Mouse (Mus musculus): ENCODE results near the gene Mrpl4. TPM values are rescaled to one million over a fixed set of nuclear protein-coding genes. Genes with fewer than 3 reads are reported as not detected.
"Not testable (repeated sequence)": the region's sequence is repeated elsewhere in the genome, so short reads cannot be mapped to it uniquely, and the experiment has no call there.

Gene Mrpl4
- polyA plus RNA-seq, 1 experiment from 2014 or later: 156 TPM

- 4% methylated on average over 30 of the region's 31 CpGs for WGBS
- H3K9ac ChIP-seq (ENCODE audit: low read length): peak overlapping the region; percentile 59
- peaks cover 67% of the 10 kb centered on the region for H3K27me3 ChIP-seq (ENCODE audit: control insufficient read depth, insufficient read depth, low read depth, low read length)
Measured at GRCm38 (mm10) chr9:21037481-21037891, 34.9 kb downstream of the Mrpl4 start.

GRCm38 (mm10) chr9:21039779-21040178, 37.2 kb downstream of the Mrpl4 start:
- H3K9me3 ChIP-seq (ENCODE audit: control insufficient read depth, low read length): no peaks in the 10 kb centered on the region
- no peak for ATAC-seq (ENCODE audit: low read depth)
- peaks cover 15% of the 10 kb centered on the region for H3K4me1 ChIP-seq (replicated peaks; ENCODE audit: control insufficient read depth, insufficient read depth, low read length)
- no peak overlapping the region for H3K4me2 ChIP-seq (ENCODE audit: low read depth, low read length)
- H3K27me3 ChIP-seq (ENCODE audit: control insufficient read depth, insufficient read depth, low read depth, low read length): peaks cover 46% of the 10 kb centered on the region
- 65% methylated on average over 3 of the region's 3 CpGs for WGBS
- H3K9ac ChIP-seq (ENCODE audit: low read length): no peak overlapping the region
- H3K27ac ChIP-seq (ENCODE audit: low read length): no peak overlapping the region
- no peak overlapping the region for H3K4me3 ChIP-seq (ENCODE audit: low read length)
- H3K36me3 ChIP-seq (ENCODE audit: control insufficient read depth, insufficient read depth, low read length): no peaks in the 10 kb centered on the region

More at GRCm38 (mm10) chr9:21037481-21037891, 34.9 kb downstream of the Mrpl4 start:
- peak overlapping the region; percentile 48 for H3K4me3 ChIP-seq (ENCODE audit: low read length)
- peak overlapping the region; percentile 22; the same call in 1 of the 2 replicates for H3K27ac ChIP-seq (ENCODE audit: low read length)
- peak overlapping the region; percentile 71 for H3K4me2 ChIP-seq (ENCODE audit: low read depth, low read length)
- no peaks in the 10 kb centered on the region for H3K36me3 ChIP-seq (ENCODE audit: control insufficient read depth, insufficient read depth, low read length)
- ATAC-seq (ENCODE audit: low read depth): peak; percentile 70
- peaks cover 24% of the 10 kb centered on the region for H3K4me1 ChIP-seq (replicated peaks; ENCODE audit: control insufficient read depth, insufficient read depth, low read length)
- no peaks in the 10 kb centered on the region for H3K9me3 ChIP-seq (ENCODE audit: control insufficient read depth, low read length)

- Histone ChIP-seq H3K4me1 (replicated peaks; ENCODE audit: control insufficient read depth, insufficient read depth, low read length) (peaks cover 13% of the 10 kb centered on the region), H3K4me3 (ENCODE audit: low read length) (no peak overlapping the region)
Measured at GRCm38 (mm10) chr9:21041308-21041707, 38.8 kb downstream of the Mrpl4 start.

GRCm38 (mm10) chr9:21043563-21043962, 41.0 kb downstream of the Mrpl4 start:
- Histone ChIP-seq H3K4me3 (ENCODE audit: low read length) (no peak overlapping the region), H3K9ac (ENCODE audit: low read length) (no peak overlapping the region), H3K27ac (ENCODE audit: low read length) (no peak overlapping the region), H3K9me3 (ENCODE audit: control insufficient read depth, low read length) (no peaks in the 10 kb centered on the region), H3K27me3 (ENCODE audit: control insufficient read depth, insufficient read depth, low read depth, low read length) (peaks cover 8% of the 10 kb centered on the region), H3K4me2 (ENCODE audit: low read depth, low read length) (no peak overlapping the region), H3K4me1 (replicated peaks; ENCODE audit: control insufficient read depth, insufficient read depth, low read length) (no peaks in the 10 kb centered on the region), H3K36me3 (ENCODE audit: control insufficient read depth, insufficient read depth, low read length) (no peaks in the 10 kb centered on the region)
- WGBS: 77% methylated on average over 4 of the region's 4 CpGs
- ATAC-seq (ENCODE audit: low read depth): no peak

More at GRCm38 (mm10) chr9:21041308-21041707, 38.8 kb downstream of the Mrpl4 start:
- H3K27me3 ChIP-seq (ENCODE audit: control insufficient read depth, insufficient read depth, low read depth, low read length): peaks cover 31% of the 10 kb centered on the region
- H3K4me2 ChIP-seq (ENCODE audit: low read depth, low read length): no peak overlapping the region
- H3K27ac ChIP-seq (ENCODE audit: low read length): no peak overlapping the region
- H3K9ac ChIP-seq (ENCODE audit: low read length): no peak overlapping the region
- H3K9me3 ChIP-seq (ENCODE audit: control insufficient read depth, low read length): no peaks in the 10 kb centered on the region
- WGBS: 37% methylated on average over 4 of the region's 4 CpGs
- H3K36me3 ChIP-seq (ENCODE audit: control insufficient read depth, insufficient read depth, low read length): no peaks in the 10 kb centered on the region
- no peak for ATAC-seq (ENCODE audit: low read depth)

GRCm38 (mm10) chr9:21044785-21045184, 42.2 kb downstream of the Mrpl4 start:
- WGBS: 36% methylated on average over 1 of the region's 1 CpGs
- not testable (repeated sequence) for H3K4me2 ChIP-seq (ENCODE audit: low read depth, low read length); H3K9ac ChIP-seq (ENCODE audit: low read length); H3K4me3 ChIP-seq (ENCODE audit: low read length); H3K9me3 ChIP-seq (ENCODE audit: control insufficient read depth, low read length); ATAC-seq (ENCODE audit: low read depth); H3K4me1 ChIP-seq (replicated peaks; ENCODE audit: control insufficient read depth, insufficient read depth, low read length); H3K27ac ChIP-seq (ENCODE audit: low read length); H3K36me3 ChIP-seq (ENCODE audit: control insufficient read depth, insufficient read depth, low read length); H3K27me3 ChIP-seq (ENCODE audit: control insufficient read depth, insufficient read depth, low read depth, low read length)

- H3K4me3 ChIP-seq (ENCODE audit: low read length): no peak overlapping the region
- no peaks in the 10 kb centered on the region for H3K36me3 ChIP-seq (ENCODE audit: control insufficient read depth, insufficient read depth, low read length)
- peaks cover 2% of the 10 kb centered on the region; the same call in 1 of the 2 replicates for H3K27me3 ChIP-seq (ENCODE audit: control insufficient read depth, insufficient read depth, low read depth, low read length)
- H3K4me2 ChIP-seq (ENCODE audit: low read depth, low read length): no peak overlapping the region
- H3K9me3 ChIP-seq (ENCODE audit: control insufficient read depth, low read length): no peaks in the 10 kb centered on the region
- no peak overlapping the region for H3K9ac ChIP-seq (ENCODE audit: low read length)
- WGBS: 66% methylated on average over 3 of the region's 3 CpGs
- H3K4me1 ChIP-seq (replicated peaks; ENCODE audit: control insufficient read depth, insufficient read depth, low read length): no peaks in the 10 kb centered on the region
- no peak for ATAC-seq (ENCODE audit: low read depth)
- no peak overlapping the region for H3K27ac ChIP-seq (ENCODE audit: low read length)
Measured at GRCm38 (mm10) chr9:21045235-21045634, 42.7 kb downstream of the Mrpl4 start.

- Histone ChIP-seq H3K27ac (ENCODE audit: low read length) (no peak overlapping the region), H3K4me1 (replicated peaks; ENCODE audit: control insufficient read depth, insufficient read depth, low read length) (no peaks in the 10 kb centered on the region), H3K9ac (ENCODE audit: low read length) (no peak overlapping the region), H3K27me3 (ENCODE audit: control insufficient read depth, insufficient read depth, low read depth, low read length) (no peaks in the 10 kb centered on the region), H3K4me2 (ENCODE audit: low read depth, low read length) (no peak overlapping the region), H3K36me3 (ENCODE audit: control insufficient read depth, insufficient read depth, low read length) (no peaks in the 10 kb centered on the region), H3K4me3 (ENCODE audit: low read length) (no peak overlapping the region), H3K9me3 (ENCODE audit: control insufficient read depth, low read length) (no peaks in the 10 kb centered on the region)
- no peak for ATAC-seq (ENCODE audit: low read depth)
- WGBS: 48% methylated on average over 10 of the region's 10 CpGs
Measured at GRCm38 (mm10) chr9:21051578-21051977, 49.0 kb downstream of the Mrpl4 start.

MicroRNAs encoded within 50 kb of the gene (microRNA counts, 519-probe panel; counts per million panel counts)
- 3,277 counts per million, percentile 64 among the panel's probes with 10 or more counts for microRNA mmu-miR-1900

Small RNAs within 50 kb of the gene (microRNA-seq; reads per million reads assigned to microRNA genes)
- gene Mir1900: not detected

Other genes starting within 250 kb of the Mrpl4 start
- gene Col5a3, start 187.7 kb upstream of the Mrpl4 start, polyA plus RNA-seq (2015; fragmentation: Nextera tagmentation; extraction: Ambion mirVana): 1.2 and 1.8 TPM in 2 replicates
- not detected in 2 replicates for gene Rdh8, start 184.2 kb upstream of the Mrpl4 start, polyA plus RNA-seq (2015; fragmentation: Nextera tagmentation; extraction: Ambion mirVana)
- gene A230050P20Rik, start 134.1 kb upstream of the Mrpl4 start, polyA plus RNA-seq (2015; fragmentation: Nextera tagmentation; extraction: Ambion mirVana): 18.8 and 22.4 TPM in 2 replicates
- gene Angptl6, start 123.0 kb upstream of the Mrpl4 start, polyA plus RNA-seq (2015; fragmentation: Nextera tagmentation; extraction: Ambion mirVana): 2.7 and 3.1 TPM in 2 replicates
- gene Ppan, start 114.6 kb upstream of the Mrpl4 start, polyA plus RNA-seq (2015; fragmentation: Nextera tagmentation; extraction: Ambion mirVana): 57.3 and 64.1 TPM in 2 replicates
- 255 and 258 TPM in 2 replicates for gene Eif3g, start 104.1 kb upstream of the Mrpl4 start, polyA plus RNA-seq (2015; fragmentation: Nextera tagmentation; extraction: Ambion mirVana)
- gene Dnmt1, start 42.9 kb upstream of the Mrpl4 start, polyA plus RNA-seq (2015; fragmentation: Nextera tagmentation; extraction: Ambion mirVana): 92.5 and 97.1 TPM in 2 replicates
- 63.5 and 67.2 TPM in 2 replicates for gene S1pr2, start 26.0 kb upstream of the Mrpl4 start, polyA plus RNA-seq (2015; fragmentation: Nextera tagmentation; extraction: Ambion mirVana)
- 76.2 and 93.0 TPM in 2 replicates for gene Icam1, start 13.2 kb downstream of the Mrpl4 start, polyA plus RNA-seq (2015; fragmentation: Nextera tagmentation; extraction: Ambion mirVana)
- gene Icam4, start 26.6 kb downstream of the Mrpl4 start, polyA plus RNA-seq (2015; fragmentation: Nextera tagmentation; extraction: Ambion mirVana): 2.2 and 4.2 TPM in 2 replicates
- 0.24 and 0.33 TPM in 2 replicates for gene Icam5, start 29.3 kb downstream of the Mrpl4 start, polyA plus RNA-seq (2015; fragmentation: Nextera tagmentation; extraction: Ambion mirVana)
- 1.1 and 1.2 TPM in 2 replicates for gene Zglp1, start 64.4 kb downstream of the Mrpl4 start, polyA plus RNA-seq (2015; fragmentation: Nextera tagmentation; extraction: Ambion mirVana)
- gene Gm49373, start 70.4 kb downstream of the Mrpl4 start, polyA plus RNA-seq (2015; fragmentation: Nextera tagmentation; extraction: Ambion mirVana): 0.09 and 0.49 TPM in 2 replicates
- 44.1 and 46.5 TPM in 2 replicates for gene Fdx1l, start 70.9 kb downstream of the Mrpl4 start, polyA plus RNA-seq (2015; fragmentation: Nextera tagmentation; extraction: Ambion mirVana)
- 1.2 and 3.3 TPM in 2 replicates for gene Gm38431, start 89.3 kb downstream of the Mrpl4 start, polyA plus RNA-seq (2015; fragmentation: Nextera tagmentation; extraction: Ambion mirVana)
- gene Raver1, start 89.3 kb downstream of the Mrpl4 start, polyA plus RNA-seq (2015; fragmentation: Nextera tagmentation; extraction: Ambion mirVana): 56.8 and 69.1 TPM in 2 replicates
- 16.9 and 18.1 TPM in 2 replicates for gene Tyk2, start 128.5 kb downstream of the Mrpl4 start, polyA plus RNA-seq (2015; fragmentation: Nextera tagmentation; extraction: Ambion mirVana)
- 265 and 301 TPM in 2 replicates for gene Cdc37, start 147.2 kb downstream of the Mrpl4 start, polyA plus RNA-seq (2015; fragmentation: Nextera tagmentation; extraction: Ambion mirVana)
- gene Pde4a, start 163.0 kb downstream of the Mrpl4 start, polyA plus RNA-seq (2015; fragmentation: Nextera tagmentation; extraction: Ambion mirVana): 9.7 and 11.0 TPM in 2 replicates
- gene Keap1, start 236.6 kb downstream of the Mrpl4 start, polyA plus RNA-seq (2015; fragmentation: Nextera tagmentation; extraction: Ambion mirVana): 60.4 and 61.3 TPM in 2 replicates
- gene S1pr5, start 245.7 kb downstream of the Mrpl4 start, polyA plus RNA-seq (2015; fragmentation: Nextera tagmentation; extraction: Ambion mirVana): 0.11 and 0.21 TPM in 2 replicates